Mouse (Mus musculus) thymus, postnatal 4 days (tissue): ENCODE results near the gene Galnt4.

Experiments used
- DNase-seq: peaks from one replicate; pipeline ENCODE4 v3.0.0; 2021

Galnt4 gene

DNA sequence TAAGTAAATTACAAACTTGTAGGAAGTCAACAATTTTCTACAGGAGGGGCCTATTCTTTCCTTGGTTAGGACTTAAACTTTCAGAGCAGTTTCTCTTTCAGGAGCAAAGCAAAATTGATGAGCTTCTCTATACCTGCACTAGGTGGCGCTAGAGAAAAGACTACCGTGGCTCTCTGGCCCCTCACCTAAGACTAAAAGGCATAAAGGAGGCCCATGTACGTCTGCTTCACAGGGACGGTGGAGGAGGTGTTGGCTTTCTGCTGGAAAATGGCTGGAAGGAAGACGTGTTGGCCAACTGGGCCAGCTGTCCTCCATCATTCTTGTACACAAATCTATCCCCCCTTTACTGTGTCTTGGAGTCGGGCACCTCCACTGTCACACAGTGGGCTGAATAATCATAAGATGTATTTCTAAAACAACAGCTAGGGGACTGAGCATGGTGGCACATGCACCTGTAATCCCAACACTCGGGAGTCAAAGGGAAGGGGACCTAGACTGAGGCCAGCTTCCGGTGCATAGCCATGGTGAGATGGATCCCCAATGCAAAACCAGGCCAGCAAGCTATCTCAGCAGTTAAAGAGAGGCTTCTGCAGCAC lies 54.1 kb downstream of the Galnt4 start:
- peak; percentile 56 for DNase-seq
